Mouse (Mus musculus) bone marrow, adult 2 months (tissue): ENCODE results near the gene Acsm5.

Experiments
- CTCF ChIP-seq: fragments of 200-500 bp; IDR thresholded peaks from 2 replicates; pipeline ENCODE4 v1.5.1; 2011; ENCODE audit warnings: low read length, control low read depth; ENCODE audit not compliant: control insufficient read depth, insufficient read depth
- POLR2A ChIP-seq: fragments of 200-500 bp; IDR thresholded peaks from 2 replicates; pipeline ENCODE4 v1.6.1; 2011; ENCODE audit warnings: low read depth, mild to moderate bottlenecking, control low read depth, low read length, borderline replicate concordance; ENCODE audit not compliant: control insufficient read depth

DNA sequence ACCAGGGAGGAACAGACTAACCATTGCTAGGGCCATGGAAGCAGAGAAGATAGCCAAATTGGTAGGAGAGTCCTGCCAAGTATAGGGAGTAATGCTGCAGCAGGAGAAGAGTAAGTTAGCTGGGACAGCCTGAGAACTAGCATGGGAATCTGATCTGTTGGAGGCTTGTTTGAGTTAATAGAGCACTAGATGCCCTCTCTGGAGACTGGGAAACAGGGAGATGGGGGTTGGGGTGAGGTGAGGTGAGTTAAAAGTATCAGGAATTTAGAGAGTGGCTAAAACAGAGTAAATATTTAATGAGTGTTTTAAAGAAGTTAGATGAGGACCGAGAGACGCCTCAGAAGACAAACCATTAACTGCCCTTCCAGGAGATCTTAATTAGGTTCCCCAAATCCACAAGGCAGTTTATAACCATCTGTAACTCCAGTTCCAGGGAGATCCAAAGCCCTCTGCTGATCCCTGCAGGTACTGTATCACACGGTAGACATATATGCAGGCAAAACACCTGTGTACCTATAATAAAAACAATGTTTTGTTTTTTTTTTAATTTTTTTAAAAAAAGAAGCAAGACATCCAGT, 75.4 kb downstream of the Acsm5 start:
- no peak for TF ChIP-seq CTCF
- TF ChIP-seq POLR2A: no peak
